Mouse (Mus musculus) c-Kit-positive CD71-positive TER-119-positive erythroid progenitor cells, embryonic 14.5 days (primary cell): ENCODE measurements around the gene Vwce.

Experiments
- DNase-seq: peaks from one replicate; pipeline ENCODE4 v3.0.0-alpha.2; 2013; ENCODE audit warnings: low spot score

Gene Vwce

GRCm38 (mm10) chr19:10634106-10634871, at the start of gene Vwce:
TSS of gene Vwce (plus strand) at chr19:10634213.
- peak; percentile 59 for DNase-seq

GRCm38 (mm10) chr19:10585112-10585511, 48.9 kb upstream of the Vwce start:
- no peak for DNase-seq

GRCm38 (mm10) chr19:10587231-10587630, 46.8 kb upstream of the Vwce start:
- DNase-seq: no peak

- DNase-seq: no peak
Measured at GRCm38 (mm10) chr19:10589127-10589857, 44.7 kb upstream of the Vwce start.

GRCm38 (mm10) chr19:10590301-10590700, 43.7 kb upstream of the Vwce start:
- DNase-seq: no peak

- no peak for DNase-seq
Measured at GRCm38 (mm10) chr19:10591659-10592377, 42.2 kb upstream of the Vwce start.

GRCm38 (mm10) chr19:10598188-10598587, 35.8 kb upstream of the Vwce start:
- no peak for DNase-seq

GRCm38 (mm10) chr19:10599648-10600047, 34.4 kb upstream of the Vwce start:
- DNase-seq: no peak

- no peak for DNase-seq
Measured at GRCm38 (mm10) chr19:10602247-10602769, 31.7 kb upstream of the Vwce start.

GRCm38 (mm10) chr19:10602787-10603186, 31.2 kb upstream of the Vwce start:
- DNase-seq: peak; percentile 82

- no peak for DNase-seq
Measured at GRCm38 (mm10) chr19:10603660-10604523, 30.1 kb upstream of the Vwce start.

GRCm38 (mm10) chr19:10604534-10604933, 29.5 kb upstream of the Vwce start:
- peak; percentile 16 for DNase-seq

- peak; percentile 98 for DNase-seq
Measured at GRCm38 (mm10) chr19:10605293-10605900, 28.6 kb upstream of the Vwce start, which contains the start of the genes Ddb1 and Tkfc. TSS of gene Ddb1 (plus strand) at chr19:10605327. TSS of gene Tkfc (minus strand) at chr19:10605654.

GRCm38 (mm10) chr19:10605901-10606622, 28.0 kb upstream of the Vwce start:
- DNase-seq: peak; percentile 52

- no peak for DNase-seq
Measured at GRCm38 (mm10) chr19:10608573-10609240, 25.3 kb upstream of the Vwce start.

GRCm38 (mm10) chr19:10634872-10635318, 882 bp downstream of the Vwce start:
- DNase-seq: peak; percentile 57

GRCm38 (mm10) chr19:10637840-10638239, 3.8 kb downstream of the Vwce start:
- no peak for DNase-seq

GRCm38 (mm10) chr19:10640080-10640479, 6.1 kb downstream of the Vwce start:
- peak; percentile 41 for DNase-seq

- DNase-seq: no peak
Measured at GRCm38 (mm10) chr19:10640589-10641378, 6.8 kb downstream of the Vwce start.
